Mouse (Mus musculus): ENCODE measurements around the gene Piezo1. TPM values are rescaled to one million over a fixed set of nuclear protein-coding genes. Genes with fewer than 3 reads are reported as not detected.

Piezo1 gene
- total RNA-seq, 2 experiments from 2014 or later, result 15.0 to 17.9 TPM

- DNase-seq (ENCODE audit: extremely low spot score in 1 of 2, low spot score in 2 of 2), result no peak
- intact Hi-C loops (cut with DNase I), result no loop called here
Measured at GRCm38 (mm10) chr8:122442356-122442755, 108.8 kb downstream of the Piezo1 start.

- DNase-seq (ENCODE audit: extremely low spot score in 1 of 2, low spot score in 2 of 2), result no peak
- intact Hi-C loops (cut with DNase I), result no loop called here
Measured at GRCm38 (mm10) chr8:122441326-122441725, 109.8 kb downstream of the Piezo1 start.

DNA sequence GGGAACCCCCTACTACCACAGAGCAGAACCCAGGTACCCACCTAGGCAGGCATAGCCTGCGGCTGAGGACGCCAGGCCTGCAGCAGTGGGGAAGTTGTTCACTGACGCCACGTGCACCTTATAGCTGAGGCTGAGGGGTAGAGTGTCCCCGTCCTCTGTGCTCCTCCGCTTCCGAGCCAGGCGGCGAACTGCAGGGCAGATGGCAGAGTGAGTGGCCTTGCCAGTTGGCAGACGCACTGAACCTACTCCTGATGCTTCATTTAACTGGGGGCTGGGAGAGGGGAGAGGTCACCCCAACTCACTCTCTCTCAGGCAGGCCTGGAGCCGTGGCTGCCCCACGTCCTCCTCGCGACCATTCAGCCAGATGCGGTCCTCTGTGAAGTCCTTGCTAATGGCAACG, 111.8 kb downstream of the Piezo1 start:
- intact Hi-C loops (cut with DNase I), result no loop called here

DNA sequence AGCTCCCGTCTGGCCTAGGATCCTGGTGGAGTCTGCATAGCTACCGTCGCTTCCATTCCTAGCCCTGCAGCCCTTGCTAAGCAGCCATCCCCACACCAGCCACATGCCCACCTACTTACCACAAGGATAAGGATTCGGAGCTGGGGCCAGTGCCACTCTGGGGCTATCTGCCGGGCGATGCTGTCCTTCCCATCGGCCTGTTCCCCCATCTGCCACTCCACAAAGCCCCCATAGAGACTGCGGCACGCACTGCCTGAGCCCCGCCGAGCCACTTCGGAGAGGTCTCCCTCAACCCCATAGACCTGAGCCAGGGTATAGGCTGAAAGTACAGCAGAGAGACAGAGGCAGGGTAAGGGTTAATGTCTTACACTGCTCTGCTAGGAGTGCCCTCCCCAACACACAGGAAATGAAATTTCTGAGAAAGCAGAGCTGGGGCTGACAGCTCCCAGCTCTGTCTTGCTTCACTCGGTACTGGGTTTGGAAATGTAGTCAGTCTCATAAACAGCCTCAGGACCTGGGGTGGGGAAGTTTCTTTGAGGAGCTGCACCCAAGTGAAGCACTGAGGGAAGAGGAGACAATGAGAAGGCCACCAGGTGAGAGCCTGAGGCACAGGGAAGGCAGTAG, 113.3 kb downstream of the Piezo1 start:
- DNase-seq (ENCODE audit: extremely low spot score in 1 of 2, low spot score in 2 of 2), result no peak
- intact Hi-C loops (cut with DNase I), result no loop called here

More for the DNA sequence above, 111.8 kb downstream of the Piezo1 start:
- no peak for DNase-seq (ENCODE audit: extremely low spot score in 1 of 2, low spot score in 2 of 2)

DNA sequence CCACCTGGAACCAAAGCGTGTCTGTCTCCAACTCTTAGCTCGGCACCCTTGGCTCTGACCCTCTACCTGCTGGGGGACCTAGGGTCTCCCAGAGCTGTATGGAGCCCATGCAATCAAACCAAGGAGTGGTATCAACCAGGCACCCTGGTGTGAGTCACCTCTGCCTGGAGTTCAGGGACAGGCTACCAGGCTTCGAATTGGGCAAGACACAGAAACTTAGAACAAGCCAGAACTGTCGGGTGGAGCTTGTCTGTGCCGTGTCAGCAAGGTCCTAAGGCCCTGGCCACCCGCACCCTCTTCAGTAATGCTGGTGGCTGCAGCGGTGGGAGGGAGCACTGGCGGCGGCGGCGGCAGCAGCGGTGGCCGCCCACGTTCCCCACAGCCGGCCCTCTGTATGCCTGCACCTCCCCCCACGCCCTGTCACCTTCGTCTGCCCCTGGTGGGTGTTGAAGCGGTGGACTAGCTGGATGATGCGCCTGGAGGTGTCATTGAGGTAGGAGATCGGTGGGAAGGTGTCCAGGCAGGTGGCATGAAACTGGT, 114.5 kb downstream of the Piezo1 start:
- no peak for DNase-seq (ENCODE audit: extremely low spot score in 1 of 2, low spot score in 2 of 2)
- intact Hi-C loops (cut with DNase I), result no loop called here

DNA sequence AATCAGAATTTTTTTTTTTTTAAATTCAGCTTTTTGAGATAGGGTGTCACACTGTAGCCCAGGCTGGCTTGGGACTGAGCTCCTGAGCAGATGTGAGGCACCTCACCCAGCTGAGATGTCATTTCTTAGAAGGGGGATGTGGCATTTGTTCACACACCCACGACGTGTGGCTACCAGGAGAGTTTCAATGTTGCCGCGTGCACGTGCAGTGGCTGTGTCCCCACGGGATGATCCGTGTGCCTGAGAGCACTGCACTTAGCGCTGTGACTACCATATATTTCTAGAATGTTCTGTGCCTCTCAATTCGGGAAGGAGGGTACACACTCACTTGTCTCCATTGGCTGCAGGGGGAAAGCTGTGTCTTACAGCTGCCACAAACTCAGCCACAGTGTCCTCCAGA, 115.0 kb downstream of the Piezo1 start:
- no peak for DNase-seq (ENCODE audit: extremely low spot score in 1 of 2, low spot score in 2 of 2)
- intact Hi-C loops (cut with DNase I), result no loop called here

GRCm38 (mm10) chr8:122435375-122435774, 115.8 kb downstream of the Piezo1 start:
- intact Hi-C loops (cut with DNase I), result no loop called here

GRCm38 (mm10) chr8:122433269-122433905, 117.7 kb downstream of the Piezo1 start:
- intact Hi-C loops (cut with DNase I), result no loop called here
- no peak for DNase-seq (ENCODE audit: extremely low spot score in 1 of 2, low spot score in 2 of 2)

More at GRCm38 (mm10) chr8:122435375-122435774, 115.8 kb downstream of the Piezo1 start:
- no peak for DNase-seq (ENCODE audit: extremely low spot score in 1 of 2, low spot score in 2 of 2)

DNA sequence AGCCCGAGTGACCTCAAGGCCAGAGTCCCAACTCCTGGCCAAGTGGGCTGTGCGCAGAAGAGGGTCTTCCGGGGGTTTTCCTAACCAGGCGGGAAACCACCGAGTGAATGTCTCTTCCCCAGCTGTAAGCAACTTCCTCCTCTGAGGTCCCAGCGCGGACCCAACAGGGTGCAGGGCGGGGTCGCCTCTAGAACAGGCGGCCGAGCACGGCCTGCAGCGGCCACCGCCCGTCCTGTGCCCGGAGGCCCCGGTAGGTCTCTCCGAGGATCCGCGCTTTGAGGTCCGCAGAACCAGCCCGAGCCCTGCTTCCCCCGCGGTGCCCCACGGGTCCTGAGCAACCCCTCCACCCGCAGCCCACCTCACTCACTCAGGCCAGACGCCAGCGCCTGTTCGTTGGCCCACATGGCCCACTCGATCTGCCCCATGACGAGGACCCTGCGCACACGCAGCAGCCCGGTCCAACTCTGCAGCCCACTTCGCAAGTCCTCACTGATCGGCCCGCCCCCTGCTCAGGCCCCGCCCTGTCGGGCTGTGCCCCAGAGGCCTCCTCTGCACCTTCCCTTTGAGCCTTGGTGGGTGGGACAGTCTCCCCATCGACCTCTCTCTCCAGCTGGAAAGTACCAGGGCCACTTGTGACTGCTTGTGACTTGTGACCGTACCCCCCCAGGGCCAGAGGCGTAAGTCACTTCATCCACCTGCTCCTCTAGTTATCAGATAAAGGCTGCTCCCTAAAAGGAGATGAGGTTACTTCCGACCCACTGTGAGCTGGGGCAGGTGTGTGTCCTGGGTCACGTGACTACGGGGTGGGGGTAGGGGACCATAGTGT, 118.5 kb downstream of the Piezo1 start, which contains the start of gene Cyba:
Gene Cyba (minus strand): TSS at position 488 of the 826 bp plus-strand sequence.
- DNase-seq (ENCODE audit: extremely low spot score in 1 of 2, low spot score in 2 of 2), result peak in 1 of 2 experiments; percentile 84
- intact Hi-C loops (cut with DNase I), result no loop called here

Small RNA genes lying within 50 kb of the gene (microRNA-seq; reads per million reads assigned to microRNA genes)
- not detected for gene Gm24366

Other genes starting within 250 kb of the Piezo1 start
- gene Trhr2, start 190.6 kb downstream of the Piezo1 start, total RNA-seq (2021), result 1 to 10 TPM; 1.4 to 1.9 TPM
- 10 to 100 TPM; 32.6 to 33.4 TPM for gene Zc3h18, start 174.7 kb downstream of the Piezo1 start, total RNA-seq (2021)
- not detected for gene Il17c, start 129.3 kb downstream of the Piezo1 start, total RNA-seq (2021)
- 1 to 10 TPM; 7.8 to 9.6 TPM for gene Cyba, start 118.4 kb downstream of the Piezo1 start, total RNA-seq (2021)
- gene Mvd, start 107.9 kb downstream of the Piezo1 start, total RNA-seq (2021), result 10 to 100 TPM; 44.8 to 50.1 TPM
- gene Snai3, start 90.6 kb downstream of the Piezo1 start, total RNA-seq (2021), result not detected
- gene Rnf166, start 75.3 kb downstream of the Piezo1 start, total RNA-seq (2021), result 10 to 100 TPM; 14.2 to 16.3 TPM
- 10 to 100 TPM; 35.5 to 38.0 TPM for gene Ctu2, start 75.2 kb downstream of the Piezo1 start, total RNA-seq (2021)
- gene Cdt1, start 16.7 kb upstream of the Piezo1 start, total RNA-seq (2021), result 1 to 10 TPM; 3.9 to 4.2 TPM
- 10 to 100 TPM; 80.3 to 89.9 TPM for gene Aprt, start 25.6 kb upstream of the Piezo1 start, total RNA-seq (2021)
- 10 to 100 TPM; 12.5 to 14.6 TPM for gene Galns, start 60.1 kb upstream of the Piezo1 start, total RNA-seq (2021)
- 10 to 100 TPM; 81.8 to 83.6 TPM for gene Trappc2l, start 60.3 kb upstream of the Piezo1 start, total RNA-seq (2021)
- not detected for gene Pabpn1l, start 71.4 kb upstream of the Piezo1 start, total RNA-seq (2021)
- 10 to 100 TPM; 17.8 to 18.8 TPM for gene Cbfa2t3, start 147.8 kb upstream of the Piezo1 start, total RNA-seq (2021)
- 10 to 100 TPM; 17.8 to 18.1 TPM for gene Acsf3, start 224.2 kb upstream of the Piezo1 start, total RNA-seq (2021)

Measured in left cerebral cortex, postnatal 10 days (tissue).